Mouse (Mus musculus) kidney, postnatal 25 days (tissue): ENCODE measurements around the gene Prkcq.

ENCODE experiments used
- DNase-seq, 2 experiments: peaks; one replicate each; pipeline ENCODE4 v3.0.0; 2021; ENCODE audit warnings: mixed read lengths in 2 of 2

Prkcq gene

DNA sequence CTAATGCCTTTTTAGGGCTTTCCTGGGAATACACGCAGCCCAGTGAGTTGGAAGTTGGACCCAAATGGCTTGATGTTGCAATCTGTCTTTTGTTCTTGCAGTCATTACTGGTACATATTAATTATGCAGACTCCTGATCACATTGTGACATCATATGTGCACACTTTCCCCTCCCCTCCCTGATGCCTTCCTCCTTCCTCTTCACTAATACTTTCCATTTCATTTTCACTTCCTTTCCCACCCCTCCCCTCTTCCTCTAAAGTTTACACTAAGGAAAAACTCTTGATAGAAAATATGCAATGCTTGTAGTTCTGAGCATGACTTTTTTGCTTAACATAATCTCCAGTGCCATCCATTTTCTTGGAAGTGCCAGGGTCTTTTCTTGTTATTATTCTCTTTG is 16.4 kb downstream of the Prkcq start:
- no peak for DNase-seq

DNA sequence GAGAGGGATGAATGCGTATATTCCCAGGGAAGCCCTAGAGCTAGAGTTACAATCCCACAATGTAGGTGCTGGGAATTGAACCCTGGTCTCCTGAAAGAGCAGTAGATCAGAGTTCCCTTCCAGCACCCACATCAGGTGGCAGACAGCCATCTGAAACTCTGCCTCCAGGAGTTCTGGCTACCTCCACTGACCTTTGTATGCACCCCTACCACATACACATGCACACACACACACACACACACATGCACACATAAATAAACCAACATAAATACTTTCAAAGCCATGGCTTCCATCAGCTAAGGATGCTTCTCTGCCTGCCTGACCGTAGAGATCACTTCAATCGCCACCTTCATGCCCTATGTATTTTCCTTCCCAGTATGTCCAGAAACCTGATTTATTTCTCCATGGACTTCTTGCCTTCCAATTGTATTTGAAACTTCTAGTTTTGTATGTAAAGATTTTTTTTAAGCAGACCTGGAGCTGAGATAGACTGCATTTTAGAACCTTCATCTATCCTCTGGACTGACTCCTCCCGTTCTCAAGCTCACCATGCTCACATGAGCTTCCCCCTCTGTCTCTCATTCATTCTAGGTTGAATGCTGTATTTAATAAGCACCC is 17.4 kb downstream of the Prkcq start:
- DNase-seq: no peak

DNA sequence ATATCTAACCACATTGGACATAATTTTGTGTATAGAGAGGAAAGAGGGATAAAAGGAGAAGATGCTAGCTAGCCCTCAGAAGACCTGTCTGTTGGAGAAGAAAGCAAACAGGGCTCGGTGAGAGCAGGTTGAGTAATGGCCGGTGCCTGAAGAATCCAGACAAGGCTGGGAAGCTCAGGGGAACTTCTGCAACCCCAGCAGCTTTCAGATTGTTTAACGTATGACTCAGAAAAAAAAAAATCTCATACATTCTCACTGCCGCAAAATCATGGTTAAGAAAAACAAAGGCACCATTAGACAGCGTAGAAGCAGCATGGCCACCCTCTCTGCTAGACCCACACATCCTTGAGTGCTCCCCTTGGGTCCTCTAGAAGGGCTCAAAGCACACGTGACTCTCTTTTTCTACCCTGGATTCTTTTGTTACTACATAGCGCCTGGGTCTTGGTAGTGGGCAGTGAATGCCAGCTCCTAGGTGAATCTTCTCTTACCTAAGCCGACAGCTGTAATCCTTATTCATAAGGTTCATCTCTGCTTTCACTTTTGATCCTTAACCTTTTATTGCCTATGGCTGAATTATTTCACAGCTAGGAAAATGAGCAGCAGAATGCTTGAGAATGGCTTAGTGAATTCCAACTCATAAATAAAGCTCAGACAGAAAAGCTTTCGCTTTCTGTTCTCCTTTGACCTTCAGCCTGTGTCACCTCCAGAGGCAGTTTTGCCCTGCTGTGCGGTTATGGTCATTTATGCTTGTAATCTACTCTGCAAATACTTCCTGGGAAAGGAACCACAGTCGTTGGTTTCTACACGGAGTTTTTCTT is 20.6 kb downstream of the Prkcq start:
- peak in 1 of 2 experiments; percentile 28 for DNase-seq

DNA sequence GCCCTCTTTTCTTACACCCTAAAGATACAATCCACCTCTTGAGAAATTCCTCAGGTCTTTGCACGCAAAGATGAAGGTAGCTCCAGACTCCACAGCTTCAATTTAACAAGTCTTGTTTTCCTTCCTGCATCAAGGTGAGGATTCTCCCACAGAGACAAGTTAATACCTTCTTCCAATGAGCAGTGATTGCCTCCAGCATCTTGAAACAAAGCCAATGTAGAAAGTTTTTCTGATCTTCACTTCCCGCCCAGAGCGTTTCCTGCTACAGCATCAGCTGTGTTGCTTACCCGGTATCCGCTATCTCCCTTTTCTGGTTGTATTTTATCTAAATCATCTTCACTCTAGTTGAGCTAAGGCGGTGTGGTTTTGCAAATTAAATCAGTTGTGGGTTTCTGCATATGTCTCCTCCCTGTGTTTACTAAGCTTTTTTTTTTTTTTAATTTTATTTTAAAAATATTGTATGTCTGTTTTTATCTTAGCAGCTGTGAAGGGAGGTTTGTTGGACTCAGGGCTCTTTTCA is 21.3 kb downstream of the Prkcq start:
- no peak for DNase-seq

DNA sequence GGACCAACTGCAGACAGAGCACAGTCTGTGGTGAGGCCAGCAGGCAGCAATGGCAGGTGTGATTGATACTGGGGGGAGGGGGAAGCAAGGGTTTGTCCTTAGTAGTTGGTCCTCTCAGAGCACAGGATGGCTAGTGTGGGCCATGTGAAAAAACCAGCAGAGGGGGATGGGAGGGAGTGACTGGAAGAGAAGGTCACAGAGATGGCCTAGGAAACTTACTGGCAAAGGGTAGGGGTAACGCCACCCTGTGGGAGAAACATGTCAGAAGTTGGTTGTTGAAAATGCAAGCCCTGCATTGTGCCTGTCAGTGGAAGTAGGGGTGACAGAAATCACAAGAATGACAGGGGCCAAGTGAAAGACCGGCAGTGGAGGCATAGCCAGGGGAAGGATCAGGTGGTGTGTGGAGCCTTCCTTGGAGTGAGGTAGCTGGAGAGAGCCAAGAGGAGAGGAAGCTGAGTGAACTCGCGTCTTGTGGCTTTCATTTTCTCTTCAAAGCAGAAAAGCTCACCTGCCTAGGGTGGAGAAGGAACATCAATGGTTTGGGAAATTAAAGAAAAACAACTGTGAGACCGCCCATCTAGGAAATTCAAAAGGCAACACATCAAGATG is 22.9 kb downstream of the Prkcq start:
- no peak for DNase-seq

DNA sequence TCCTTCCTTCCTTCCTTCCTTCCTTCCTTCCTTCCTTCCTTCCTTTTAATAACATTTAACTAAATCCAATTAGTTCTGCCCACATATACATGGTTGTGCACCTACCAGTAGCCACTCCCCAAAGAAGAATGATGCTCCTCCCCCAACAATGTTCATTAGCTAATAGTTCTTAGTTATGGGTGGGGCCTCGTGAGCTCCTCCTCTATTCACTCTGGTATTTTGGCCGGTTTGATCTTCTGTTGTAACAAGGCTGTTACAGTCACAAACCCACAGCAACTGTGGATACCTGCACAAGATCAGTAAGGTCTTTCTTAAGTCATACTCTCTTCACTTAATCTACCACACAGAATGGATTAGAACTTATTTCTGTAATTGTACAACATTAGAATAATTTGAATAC is 24.2 kb downstream of the Prkcq start:
- no peak for DNase-seq

DNA sequence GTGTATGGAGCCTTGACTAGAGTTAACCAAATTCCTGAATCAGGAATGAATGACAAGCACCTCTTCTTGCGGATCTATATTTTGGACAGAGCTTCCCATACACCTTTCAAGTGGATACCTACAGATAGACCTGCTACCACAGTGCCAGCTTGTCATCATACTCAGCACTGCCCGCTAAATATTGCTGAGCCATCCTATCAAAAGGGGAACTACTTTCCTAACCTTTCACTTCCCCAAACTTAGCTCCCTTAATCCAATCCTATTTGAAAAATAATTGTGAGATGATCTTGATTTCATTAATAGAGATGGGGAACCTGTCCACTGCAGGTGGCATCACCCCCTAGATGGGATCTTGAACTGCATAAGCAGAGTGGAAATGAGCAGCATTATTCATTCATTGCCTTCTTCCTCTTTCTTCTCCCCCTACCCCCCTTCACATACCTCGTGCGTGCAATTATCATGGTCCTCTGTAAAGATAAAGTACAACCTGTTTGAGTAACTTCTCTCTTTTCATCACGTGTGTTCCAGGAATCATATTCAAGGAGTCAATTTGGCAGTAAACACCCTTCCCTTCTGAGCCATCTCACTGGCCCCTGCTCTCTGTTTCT is 25.1 kb downstream of the Prkcq start:
- no peak for DNase-seq

DNA sequence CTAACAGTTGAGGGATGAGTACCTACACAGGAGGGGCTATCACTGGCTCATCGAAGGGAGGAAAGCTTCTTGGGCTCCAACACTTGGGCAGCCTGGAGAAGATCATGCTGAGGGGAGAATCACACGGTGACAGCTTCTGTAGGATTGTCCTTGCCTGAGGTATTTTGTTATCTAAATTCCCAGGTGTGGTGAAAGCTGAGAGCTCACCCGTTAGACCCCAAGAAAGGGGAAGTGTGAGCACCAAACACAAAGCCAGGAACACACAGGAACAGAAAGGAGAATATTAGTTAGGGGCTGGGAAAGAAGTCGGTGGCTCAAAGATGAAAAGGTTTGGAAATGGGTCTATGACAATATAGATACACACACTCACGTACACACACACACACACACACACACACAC is 27.7 kb downstream of the Prkcq start:
- no peak for DNase-seq

DNA sequence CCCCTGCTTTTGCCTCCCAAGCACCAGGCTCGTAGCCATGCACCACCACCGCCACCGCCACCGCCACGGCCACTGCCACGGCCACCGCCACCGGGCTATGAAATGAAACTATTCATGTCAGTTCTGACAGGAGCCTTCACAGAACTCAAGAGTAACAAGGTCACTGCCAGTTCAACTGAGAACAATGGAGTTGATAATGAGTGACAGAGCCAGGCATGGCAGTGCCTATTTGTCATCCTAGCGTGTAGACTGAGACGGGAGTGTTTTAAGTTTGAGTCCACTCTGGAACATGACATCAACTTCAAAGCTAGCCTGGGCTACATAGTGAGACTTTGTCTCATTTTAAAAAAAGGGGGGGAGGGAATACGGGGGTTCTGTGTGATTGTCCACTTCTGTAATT is 30.9 kb downstream of the Prkcq start:
- DNase-seq: no peak

DNA sequence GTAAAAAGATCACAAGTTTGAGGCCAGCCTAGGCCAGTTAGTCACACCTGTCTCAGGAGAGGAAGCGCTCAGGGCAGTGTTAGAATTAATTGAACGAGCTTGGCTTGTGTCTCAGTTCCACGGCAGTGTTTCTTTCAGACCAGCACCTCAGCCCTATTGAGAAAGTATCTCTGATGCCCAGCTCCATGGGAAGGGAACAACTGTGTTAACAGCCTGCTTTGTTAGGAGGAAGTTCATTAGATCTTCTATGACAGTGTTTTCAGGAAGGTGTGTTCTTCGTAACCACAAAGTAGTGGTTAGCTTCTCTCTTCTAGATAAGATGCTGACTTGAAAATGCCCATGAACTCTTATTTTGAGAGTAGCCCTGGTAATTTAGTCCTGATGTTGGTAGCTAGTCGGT is 31.4 kb downstream of the Prkcq start:
- DNase-seq: no peak

DNA sequence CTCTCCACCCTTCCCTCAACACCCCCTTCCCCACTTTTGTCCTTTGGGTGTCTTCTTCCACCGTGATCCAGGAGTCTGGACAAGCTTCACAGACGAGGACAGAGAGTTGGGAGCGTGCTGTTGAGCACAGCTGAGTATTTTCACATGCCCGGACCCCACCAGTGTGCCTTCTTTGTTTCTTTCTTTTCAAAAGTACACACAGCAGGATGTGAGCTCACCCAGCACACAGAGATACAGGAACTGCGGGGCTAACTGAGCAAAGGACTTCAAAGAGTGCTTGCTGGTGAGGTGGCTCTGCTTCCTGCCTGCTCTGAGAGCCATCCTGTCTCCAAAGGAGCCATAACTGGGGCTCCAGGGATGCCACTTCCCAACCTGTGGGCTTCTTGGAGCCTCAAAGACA is 32.3 kb downstream of the Prkcq start:
- DNase-seq: no peak

DNA sequence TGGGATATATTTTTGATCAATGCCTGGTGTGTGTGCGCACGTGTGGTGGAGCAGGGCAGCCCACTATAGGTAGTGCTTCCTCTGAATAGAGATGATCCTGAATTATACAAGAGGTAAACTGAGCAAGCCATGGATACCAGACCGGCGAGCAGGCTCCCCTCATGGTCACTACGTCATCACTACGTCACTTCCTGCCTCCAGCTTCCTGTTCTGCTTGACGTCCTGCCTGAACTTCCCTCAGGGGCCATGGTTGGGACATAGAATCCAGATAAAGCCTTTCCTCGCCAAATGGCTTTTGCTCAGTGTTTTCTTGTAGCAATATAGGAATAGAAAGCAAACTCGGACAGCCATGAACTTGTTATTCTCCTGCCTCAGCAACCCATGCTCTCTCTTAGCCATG is 33.1 kb downstream of the Prkcq start:
- DNase-seq: no peak

DNA sequence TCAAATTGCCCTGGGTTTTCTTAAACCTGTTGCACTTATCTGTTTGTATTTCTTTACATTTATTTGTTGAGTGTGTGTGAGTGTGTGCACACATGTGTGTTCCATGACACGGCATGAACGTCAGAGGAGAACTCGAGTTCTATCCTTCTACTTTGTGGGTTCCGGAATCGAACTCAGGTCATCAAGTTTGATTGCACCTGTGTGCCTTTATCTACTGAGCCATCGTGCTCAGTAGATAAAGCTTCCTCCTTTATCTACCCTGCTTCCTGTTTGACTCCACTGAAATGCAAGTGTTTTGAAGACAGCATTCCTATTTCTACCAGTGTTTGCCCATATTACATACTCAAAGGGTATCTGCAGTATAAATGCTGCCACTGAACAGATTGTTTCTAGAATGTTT is 33.8 kb downstream of the Prkcq start:
- DNase-seq: no peak

DNA sequence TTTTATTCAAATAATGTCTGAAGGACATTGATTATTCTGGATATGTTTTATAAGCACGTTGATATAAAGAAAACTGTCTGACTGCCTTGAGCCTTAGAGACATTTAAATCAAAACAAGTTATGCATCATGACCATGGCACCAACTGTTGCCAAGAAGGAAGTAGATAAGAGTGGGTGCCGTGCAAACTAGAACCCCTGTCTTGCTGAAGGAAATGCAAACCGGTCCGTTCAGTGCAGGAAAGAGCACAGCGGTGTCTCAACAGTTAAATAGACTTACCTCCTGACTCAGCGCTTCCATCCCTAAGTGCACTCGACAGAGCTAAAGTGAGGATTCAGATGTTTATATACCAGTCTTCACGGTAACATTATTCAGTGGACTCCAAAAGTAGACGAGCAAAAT is 36.4 kb downstream of the Prkcq start:
- no peak for DNase-seq

DNA sequence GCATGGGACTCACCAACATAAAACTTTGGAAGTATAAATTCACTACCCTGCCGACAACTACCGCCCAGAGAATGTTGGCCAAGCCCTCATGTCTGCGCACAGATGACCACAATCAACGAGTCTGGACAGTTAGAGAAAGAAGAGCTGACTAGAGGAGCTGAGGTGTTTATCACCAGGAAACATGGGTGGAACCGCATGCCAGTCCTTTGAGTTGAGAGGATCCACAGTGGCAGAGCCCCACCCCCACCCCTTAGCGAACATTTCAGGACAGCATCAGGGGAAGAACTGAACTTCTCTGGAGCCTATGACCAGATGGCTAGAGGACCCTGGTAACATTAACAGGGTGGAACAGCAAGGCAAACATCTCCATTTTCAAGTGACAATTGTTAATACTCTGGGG is 37.4 kb downstream of the Prkcq start:
- DNase-seq: no peak

DNA sequence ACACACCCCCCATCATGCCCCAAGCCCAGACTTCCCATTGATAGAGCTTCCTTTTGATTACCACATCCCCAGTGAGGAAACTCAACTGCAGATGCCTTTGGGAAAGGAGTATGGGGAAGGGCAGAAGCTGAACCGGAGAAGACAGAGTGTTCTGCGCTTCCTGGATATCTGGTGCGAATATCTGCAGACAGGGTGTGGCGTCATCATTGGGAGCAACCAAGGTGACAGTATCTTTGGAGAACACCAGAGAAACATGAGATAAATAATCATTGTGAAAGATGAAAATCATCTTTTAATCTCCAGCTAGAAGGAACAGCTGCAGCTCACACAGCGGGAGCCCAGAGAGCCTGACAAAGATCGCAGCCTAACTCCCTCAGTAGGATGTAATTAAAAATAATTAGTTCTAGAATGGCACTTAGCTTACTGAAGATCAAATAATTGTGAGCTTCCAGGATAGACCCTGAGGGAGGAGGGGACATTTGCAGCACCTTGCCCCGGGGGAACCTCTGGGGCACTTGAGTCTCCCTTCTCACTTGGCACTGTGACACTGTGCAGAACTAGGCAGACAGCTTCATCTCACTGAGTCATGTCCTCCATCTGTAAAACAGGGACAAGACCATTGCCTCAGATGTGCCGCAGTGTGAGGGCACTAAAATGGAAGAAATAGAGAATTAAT is 38.5 kb downstream of the Prkcq start:
- no peak for DNase-seq

DNA sequence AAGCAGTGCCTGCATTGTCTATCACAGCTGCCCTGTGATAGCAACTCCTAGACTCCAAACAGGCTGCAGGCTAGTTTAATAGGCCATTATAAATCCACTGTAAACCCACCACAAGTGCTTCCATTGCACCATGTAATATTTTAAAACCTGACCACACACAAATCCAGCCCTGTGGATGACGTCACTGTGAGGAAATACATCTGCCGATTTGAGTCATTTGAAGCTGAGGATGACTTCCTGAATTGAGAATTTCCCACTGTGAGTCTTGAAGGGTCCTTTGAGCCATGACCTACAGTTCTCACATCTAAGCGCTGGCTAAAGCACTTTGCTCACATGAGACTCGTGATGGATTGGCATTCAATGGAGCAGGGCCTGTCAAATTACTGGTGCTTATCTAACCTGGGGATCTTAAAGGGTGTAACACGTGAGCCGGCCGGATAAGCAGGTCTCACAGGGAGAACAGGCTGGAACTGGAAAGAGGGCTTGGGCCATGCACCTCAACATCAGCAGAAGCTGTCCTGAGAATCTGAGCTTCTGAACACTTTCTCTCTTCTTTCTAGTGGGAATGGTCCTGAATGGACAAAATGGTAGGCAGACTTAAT is 40.2 kb downstream of the Prkcq start:
- peak; percentile 6 to 56 for DNase-seq

DNA sequence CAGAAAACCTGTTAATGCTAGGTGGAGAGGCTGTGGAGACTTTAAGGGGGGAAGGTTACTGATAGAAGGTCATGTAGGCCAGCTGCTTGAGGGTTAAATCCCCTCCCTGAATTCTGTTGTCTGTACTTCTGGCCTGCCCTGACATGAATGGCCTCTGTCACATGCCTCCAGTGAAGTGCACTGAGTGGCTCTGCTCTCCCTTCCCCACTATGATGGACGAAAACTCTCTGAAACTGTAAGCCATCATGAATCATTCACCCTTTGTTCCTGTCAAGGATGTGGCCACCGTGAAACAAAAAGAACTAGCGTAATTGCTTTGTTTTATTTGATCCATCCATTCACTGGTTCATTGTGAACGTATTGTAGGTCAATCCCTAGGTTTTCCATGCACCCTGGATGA is 44.5 kb downstream of the Prkcq start:
- no peak for DNase-seq

DNA sequence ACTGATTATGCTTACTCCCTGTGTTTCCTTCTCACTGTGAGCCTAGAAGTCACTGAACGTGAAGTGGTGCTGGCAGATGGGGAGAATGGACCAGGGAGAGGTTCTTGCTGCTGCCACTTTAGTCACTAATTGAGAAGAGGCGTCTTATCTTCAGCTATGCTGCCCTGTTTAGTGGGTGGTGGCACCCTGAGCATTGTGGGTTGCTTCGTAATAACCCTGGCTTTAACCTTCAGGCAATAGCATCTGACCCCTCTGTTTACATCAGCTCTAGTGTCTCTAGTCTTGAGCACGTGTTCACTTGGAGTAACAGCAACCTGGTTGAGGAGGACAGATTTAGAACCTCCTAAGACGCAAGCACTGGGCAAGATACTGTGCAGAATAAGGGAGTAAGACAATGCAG is 44.9 kb downstream of the Prkcq start:
- no peak for DNase-seq

DNA sequence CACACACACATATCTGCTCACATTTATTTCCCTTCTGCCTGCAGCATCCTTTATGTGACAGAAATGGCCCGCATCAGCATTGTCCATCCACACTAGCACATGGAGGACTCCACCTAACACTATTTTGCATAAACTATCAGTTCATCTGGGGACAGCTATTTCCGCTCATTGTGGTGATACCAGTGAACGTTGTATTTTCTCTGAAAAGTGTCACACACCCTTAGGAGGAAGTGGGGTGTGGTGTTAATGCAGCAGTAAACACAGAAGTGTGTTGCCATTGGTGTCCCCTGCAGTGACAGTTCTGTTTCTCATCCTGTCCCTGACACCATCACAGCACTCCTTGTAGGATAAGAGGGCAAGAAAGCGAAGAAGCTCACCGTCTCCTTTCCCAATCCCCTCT is 46.2 kb downstream of the Prkcq start:
- peak; percentile 12 to 47 for DNase-seq

DNA sequence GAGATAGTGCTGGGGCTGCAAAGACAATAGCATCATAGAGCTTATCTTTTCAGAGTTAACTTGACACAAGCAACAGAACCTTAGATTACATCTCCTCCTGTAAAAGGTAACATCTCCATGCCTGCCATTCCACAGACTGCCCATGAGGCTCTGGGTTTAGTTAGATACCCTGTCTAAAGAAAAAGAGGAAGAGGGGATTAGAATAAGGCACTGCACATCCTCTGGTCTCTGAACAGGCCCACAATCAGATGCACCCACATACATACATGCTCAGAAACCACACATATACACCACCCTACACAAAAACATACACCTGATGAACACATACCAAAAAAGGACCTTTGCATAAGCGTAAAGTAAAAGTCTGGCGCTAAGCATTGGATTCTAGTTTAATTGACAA is 47.4 kb downstream of the Prkcq start:
- no peak for DNase-seq

DNA sequence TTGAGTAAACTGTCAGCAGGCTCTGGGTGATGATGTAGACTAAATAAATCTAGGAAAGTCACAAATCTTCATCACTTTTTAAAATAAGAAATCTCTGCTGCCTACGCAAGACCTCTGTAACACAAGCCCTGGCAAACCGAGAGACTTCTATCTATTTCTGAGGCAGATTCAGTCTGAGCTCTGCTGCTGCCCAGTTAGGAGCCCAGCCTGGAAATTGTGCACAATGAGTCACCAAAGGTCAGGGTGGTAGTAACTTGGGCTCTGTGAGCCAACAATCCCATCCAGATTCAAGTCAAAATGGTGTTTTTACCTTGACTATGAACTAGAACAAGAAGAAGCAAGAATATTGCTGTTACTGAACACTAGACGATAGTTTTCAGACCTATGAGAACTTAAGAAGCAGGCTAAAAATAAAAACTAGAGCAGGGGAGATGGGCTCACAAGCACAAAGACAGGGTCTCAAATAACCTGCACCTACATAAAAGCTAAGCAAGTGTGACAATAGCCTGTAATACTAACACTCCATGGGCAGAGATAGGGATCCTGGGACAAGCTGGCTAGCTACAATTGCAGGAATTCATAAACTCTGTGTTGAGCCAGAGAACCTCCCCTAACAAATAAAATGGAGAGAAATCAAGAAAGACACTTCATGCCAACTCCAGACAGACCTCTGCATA is 53.0 kb downstream of the Prkcq start:
- DNase-seq: no peak
